Mouse (Mus musculus): ENCODE measurements at regions not wholly inside any gene's neighbourhood (a gene's known extent, or its start where the extent isn't known, plus 50 kb on each side); places are given as distances from the start of the nearest gene placed in this dataset.
A peak's percentile ranks its signal among the peaks of the same experiment; 100 is the strongest.

DNA sequence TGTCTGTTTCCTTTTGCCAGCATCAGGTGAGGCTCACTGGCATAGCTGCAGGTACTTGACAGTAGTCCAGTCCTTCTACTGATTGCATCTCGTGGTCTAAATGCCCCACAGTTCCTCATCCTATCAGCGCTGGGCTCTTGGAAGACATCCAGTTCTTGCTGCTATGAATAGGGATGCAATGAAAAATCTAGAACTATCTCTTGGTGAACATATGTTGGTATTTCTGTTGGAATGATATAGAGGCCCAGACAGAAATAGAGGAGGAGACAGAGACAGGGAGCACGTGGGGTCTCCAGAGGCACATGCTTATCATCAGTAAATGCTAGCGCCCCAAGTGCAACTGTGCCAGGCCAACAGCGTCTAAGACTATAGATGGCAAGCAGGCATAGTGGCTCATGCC, 81.4 kb upstream of the Ctnnb1 start:
- Histone ChIP-seq H3K4me3 (ENCODE audit: low read length) (no peak overlapping the region), H3K9ac (ENCODE audit: low read length) (no peak overlapping the region), H3K4me1 (ENCODE audit: control insufficient read depth, insufficient read depth, low read length) (peaks cover 18% of the 10 kb centered on the region), H3K27me3 (ENCODE audit: control insufficient read depth, insufficient read depth, low read length) (no peaks in the 10 kb centered on the region), H3K4me2 (ENCODE audit: low read depth, low read length) (no peak overlapping the region), H3K27ac (ENCODE audit: low read length) (peak overlapping the region; percentile 6; the same call in 1 of the 2 replicates), H3K9me3 (replicated peaks; ENCODE audit: control insufficient read depth, low read length) (no peaks in the 10 kb centered on the region), H3K36me3 (ENCODE audit: control insufficient read depth, insufficient read depth) (no peaks in the 10 kb centered on the region)
- peak; percentile 29 for ATAC-seq (replicated peaks; ENCODE audit: extremely low read depth, insufficient read depth, low FRiP score)
- 35% methylated on average over 5 of the region's 5 CpGs for WGBS

DNA sequence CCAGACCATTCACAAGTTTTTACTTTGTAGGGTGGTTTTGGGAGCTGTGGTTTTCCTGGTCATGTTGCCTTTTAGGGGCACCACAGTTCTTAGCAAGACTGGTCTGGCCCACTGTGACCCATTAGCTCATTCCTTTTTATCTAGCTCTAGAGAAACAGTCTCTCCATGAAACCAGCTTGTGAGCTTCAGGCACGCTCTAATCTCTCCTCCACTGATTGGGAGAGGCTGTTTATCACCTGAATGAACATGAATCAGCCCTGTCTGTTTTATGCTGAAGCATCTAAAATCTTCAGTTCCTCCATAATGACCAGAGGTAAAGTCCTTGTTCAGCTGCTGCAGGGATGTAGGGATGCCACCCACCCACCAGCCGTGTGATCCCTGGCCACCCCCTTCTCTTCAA, 80.1 kb upstream of the Ctnnb1 start:
- no peak for ATAC-seq (replicated peaks; ENCODE audit: extremely low read depth, insufficient read depth, low FRiP score)
- no peak overlapping the region for H3K4me3 ChIP-seq (ENCODE audit: low read length)
- H3K4me1 ChIP-seq (ENCODE audit: control insufficient read depth, insufficient read depth, low read length), result peaks cover 24% of the 10 kb centered on the region
- no peak overlapping the region for H3K9ac ChIP-seq (ENCODE audit: low read length)
- H3K27me3 ChIP-seq (ENCODE audit: control insufficient read depth, insufficient read depth, low read length), result no peaks in the 10 kb centered on the region
- H3K4me2 ChIP-seq (ENCODE audit: low read depth, low read length), result no peak overlapping the region
- H3K27ac ChIP-seq (ENCODE audit: low read length), result no peak overlapping the region
- no peaks in the 10 kb centered on the region for H3K9me3 ChIP-seq (replicated peaks; ENCODE audit: control insufficient read depth, low read length)
- 62% methylated on average over 2 of the region's 2 CpGs for WGBS
- H3K36me3 ChIP-seq (ENCODE audit: control insufficient read depth, insufficient read depth), result no peaks in the 10 kb centered on the region

DNA sequence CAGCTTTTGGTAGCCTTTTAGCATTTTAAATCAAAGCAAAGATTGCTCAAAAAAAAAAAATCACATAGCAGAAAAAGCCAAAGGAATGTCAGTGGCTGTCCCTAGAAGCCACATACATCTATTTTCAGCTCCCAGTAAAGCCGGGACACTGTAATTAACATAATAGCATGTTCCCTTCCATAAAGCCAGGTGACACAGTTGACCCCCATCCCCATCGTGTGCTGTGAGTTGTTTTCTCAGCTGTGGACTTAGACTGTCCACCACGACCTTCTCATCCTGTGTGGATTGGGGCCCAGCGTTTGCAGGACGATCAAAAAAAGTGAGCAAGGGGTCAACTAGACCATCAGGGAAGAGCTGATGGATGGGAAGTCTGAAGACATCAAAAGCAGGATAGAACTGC, 78.9 kb upstream of the Ctnnb1 start:
- Histone ChIP-seq H3K4me3 (ENCODE audit: low read length) (no peak overlapping the region), H3K4me2 (ENCODE audit: low read depth, low read length) (no peak overlapping the region), H3K36me3 (ENCODE audit: control insufficient read depth, insufficient read depth) (no peaks in the 10 kb centered on the region), H3K27me3 (ENCODE audit: control insufficient read depth, insufficient read depth, low read length) (no peaks in the 10 kb centered on the region), H3K4me1 (ENCODE audit: control insufficient read depth, insufficient read depth, low read length) (peaks cover 24% of the 10 kb centered on the region), H3K9me3 (replicated peaks; ENCODE audit: control insufficient read depth, low read length) (no peaks in the 10 kb centered on the region), H3K9ac (ENCODE audit: low read length) (no peak overlapping the region), H3K27ac (ENCODE audit: low read length) (no peak overlapping the region)
- WGBS, result 75% methylated on average over 5 of the region's 5 CpGs
- ATAC-seq (replicated peaks; ENCODE audit: extremely low read depth, insufficient read depth, low FRiP score), result no peak

DNA sequence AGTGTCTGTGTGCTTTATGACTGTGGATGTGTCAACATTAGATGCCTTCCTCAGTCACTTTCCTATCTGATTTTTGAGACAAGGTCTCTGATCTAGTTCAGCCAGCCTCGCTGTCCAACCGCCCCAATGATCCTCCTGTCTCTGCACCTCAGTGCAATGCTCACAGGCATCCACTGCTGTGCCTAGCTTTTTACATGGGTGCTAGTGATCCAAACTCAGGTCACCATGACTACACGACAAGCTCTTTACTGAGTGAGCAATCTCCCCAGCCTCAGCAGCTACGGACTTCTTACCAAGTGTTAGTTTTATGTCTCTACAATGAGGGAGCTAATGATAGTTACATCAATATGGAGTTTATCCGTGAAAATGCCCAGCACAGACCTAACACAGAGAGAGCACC, 77.1 kb upstream of the Ctnnb1 start:
- ATAC-seq (replicated peaks; ENCODE audit: extremely low read depth, insufficient read depth, low FRiP score), result no peak
- WGBS, result 86% methylated on average over 5 of the region's 5 CpGs
- Histone ChIP-seq H3K9me3 (replicated peaks; ENCODE audit: control insufficient read depth, low read length) (no peaks in the 10 kb centered on the region), H3K4me1 (ENCODE audit: control insufficient read depth, insufficient read depth, low read length) (peaks cover 24% of the 10 kb centered on the region), H3K4me2 (ENCODE audit: low read depth, low read length) (no peak overlapping the region), H3K36me3 (ENCODE audit: control insufficient read depth, insufficient read depth) (no peaks in the 10 kb centered on the region), H3K9ac (ENCODE audit: low read length) (no peak overlapping the region), H3K27ac (ENCODE audit: low read length) (no peak overlapping the region), H3K4me3 (ENCODE audit: low read length) (no peak overlapping the region), H3K27me3 (ENCODE audit: control insufficient read depth, insufficient read depth, low read length) (no peaks in the 10 kb centered on the region)

DNA sequence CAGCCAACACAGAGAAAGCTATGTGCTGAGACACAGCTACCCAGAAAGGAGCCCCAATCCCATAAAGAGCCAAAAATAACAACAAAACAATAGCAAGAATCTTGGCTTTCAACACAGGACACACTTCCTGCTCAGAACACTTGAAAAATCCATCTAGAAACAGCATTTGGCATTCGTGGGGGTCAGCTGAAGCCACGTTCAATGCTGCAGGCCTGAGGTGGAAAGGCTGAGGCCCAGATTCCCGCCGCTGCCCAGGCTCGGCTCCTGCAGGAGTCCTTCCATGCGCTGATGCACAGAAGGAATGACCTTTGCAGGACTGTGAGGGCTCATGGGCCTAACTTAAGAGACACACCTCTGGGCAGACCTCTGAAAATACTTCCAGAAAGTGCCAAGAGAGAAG, 76.4 kb upstream of the Ctnnb1 start:
- Histone ChIP-seq H3K36me3 (ENCODE audit: control insufficient read depth, insufficient read depth) (no peaks in the 10 kb centered on the region), H3K4me2 (ENCODE audit: low read depth, low read length) (no peak overlapping the region), H3K4me3 (ENCODE audit: low read length) (no peak overlapping the region), H3K4me1 (ENCODE audit: control insufficient read depth, insufficient read depth, low read length) (peaks cover 24% of the 10 kb centered on the region), H3K9me3 (replicated peaks; ENCODE audit: control insufficient read depth, low read length) (no peaks in the 10 kb centered on the region), H3K27me3 (ENCODE audit: control insufficient read depth, insufficient read depth, low read length) (no peaks in the 10 kb centered on the region), H3K9ac (ENCODE audit: low read length) (no peak overlapping the region), H3K27ac (ENCODE audit: low read length) (peak overlapping the region; percentile 79)
- 40% methylated on average over 6 of the region's 6 CpGs for WGBS
- ATAC-seq (replicated peaks; ENCODE audit: extremely low read depth, insufficient read depth, low FRiP score), result peak; percentile 46; the same call in 1 of the 2 replicates

DNA sequence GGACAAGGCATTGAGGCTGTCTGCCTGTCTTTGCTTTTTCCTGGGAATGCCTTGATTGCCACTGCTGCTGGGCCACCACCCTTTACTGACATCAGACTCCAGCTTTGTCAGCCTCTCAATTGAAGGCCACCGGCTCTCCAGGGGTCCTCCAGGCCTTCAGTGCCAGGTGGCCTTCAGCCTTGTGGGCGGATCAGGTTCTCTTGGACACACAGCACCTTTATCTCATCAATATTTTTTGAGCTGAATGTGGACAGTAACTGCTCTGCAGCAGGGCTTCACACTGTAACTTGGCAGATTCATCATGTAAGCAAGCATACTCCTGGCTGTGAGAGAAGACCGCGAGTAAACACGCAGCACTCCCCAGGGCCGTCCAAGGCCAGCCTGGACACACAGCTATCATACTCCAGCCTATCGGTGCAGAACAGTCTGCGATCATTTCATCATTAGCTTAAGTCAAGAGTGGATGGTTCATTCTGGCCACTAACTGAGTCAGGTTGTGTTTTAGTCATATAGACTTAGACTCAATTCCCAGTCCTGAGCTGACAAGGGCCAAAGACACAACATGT, 75.9 kb upstream of the Ctnnb1 start:
- 83% methylated on average over 8 of the region's 8 CpGs for WGBS
- ATAC-seq (replicated peaks; ENCODE audit: extremely low read depth, insufficient read depth, low FRiP score), result no peak
- Histone ChIP-seq H3K36me3 (ENCODE audit: control insufficient read depth, insufficient read depth) (no peaks in the 10 kb centered on the region), H3K9ac (ENCODE audit: low read length) (no peak overlapping the region), H3K9me3 (replicated peaks; ENCODE audit: control insufficient read depth, low read length) (no peaks in the 10 kb centered on the region), H3K4me3 (ENCODE audit: low read length) (no peak overlapping the region), H3K27me3 (ENCODE audit: control insufficient read depth, insufficient read depth, low read length) (no peaks in the 10 kb centered on the region), H3K4me1 (ENCODE audit: control insufficient read depth, insufficient read depth, low read length) (peaks cover 20% of the 10 kb centered on the region), H3K27ac (ENCODE audit: low read length) (peak overlapping the region; percentile 79), H3K4me2 (ENCODE audit: low read depth, low read length) (no peak overlapping the region)

DNA sequence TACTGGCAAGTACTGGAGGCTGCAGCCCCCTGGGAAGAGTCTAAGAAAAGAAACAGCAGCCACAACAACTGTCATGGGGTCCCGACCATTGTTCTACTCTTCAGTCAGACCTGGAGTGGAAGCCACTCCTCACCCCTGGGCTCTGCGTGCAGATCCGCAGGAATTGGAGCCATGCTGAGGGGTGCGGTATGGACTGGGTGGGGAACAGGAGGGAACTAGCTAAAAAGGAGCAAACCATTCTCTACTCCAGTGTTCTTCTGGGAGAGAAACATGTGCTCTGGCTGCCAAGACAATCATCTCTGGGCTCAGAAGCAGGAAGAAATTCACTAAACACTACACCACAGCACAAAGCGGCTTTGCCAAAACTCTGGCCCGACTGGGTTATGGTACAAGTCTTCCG, 74.7 kb upstream of the Ctnnb1 start:
- Histone ChIP-seq H3K27me3 (ENCODE audit: control insufficient read depth, insufficient read depth, low read length) (no peaks in the 10 kb centered on the region), H3K9me3 (replicated peaks; ENCODE audit: control insufficient read depth, low read length) (no peaks in the 10 kb centered on the region), H3K4me2 (ENCODE audit: low read depth, low read length) (no peak overlapping the region), H3K36me3 (ENCODE audit: control insufficient read depth, insufficient read depth) (no peaks in the 10 kb centered on the region), H3K4me3 (ENCODE audit: low read length) (no peak overlapping the region), H3K27ac (ENCODE audit: low read length) (no peak overlapping the region), H3K9ac (ENCODE audit: low read length) (no peak overlapping the region), H3K4me1 (ENCODE audit: control insufficient read depth, insufficient read depth, low read length) (peaks cover 11% of the 10 kb centered on the region)
- no peak for ATAC-seq (replicated peaks; ENCODE audit: extremely low read depth, insufficient read depth, low FRiP score)
- WGBS, result 68% methylated on average over 7 of the region's 7 CpGs

DNA sequence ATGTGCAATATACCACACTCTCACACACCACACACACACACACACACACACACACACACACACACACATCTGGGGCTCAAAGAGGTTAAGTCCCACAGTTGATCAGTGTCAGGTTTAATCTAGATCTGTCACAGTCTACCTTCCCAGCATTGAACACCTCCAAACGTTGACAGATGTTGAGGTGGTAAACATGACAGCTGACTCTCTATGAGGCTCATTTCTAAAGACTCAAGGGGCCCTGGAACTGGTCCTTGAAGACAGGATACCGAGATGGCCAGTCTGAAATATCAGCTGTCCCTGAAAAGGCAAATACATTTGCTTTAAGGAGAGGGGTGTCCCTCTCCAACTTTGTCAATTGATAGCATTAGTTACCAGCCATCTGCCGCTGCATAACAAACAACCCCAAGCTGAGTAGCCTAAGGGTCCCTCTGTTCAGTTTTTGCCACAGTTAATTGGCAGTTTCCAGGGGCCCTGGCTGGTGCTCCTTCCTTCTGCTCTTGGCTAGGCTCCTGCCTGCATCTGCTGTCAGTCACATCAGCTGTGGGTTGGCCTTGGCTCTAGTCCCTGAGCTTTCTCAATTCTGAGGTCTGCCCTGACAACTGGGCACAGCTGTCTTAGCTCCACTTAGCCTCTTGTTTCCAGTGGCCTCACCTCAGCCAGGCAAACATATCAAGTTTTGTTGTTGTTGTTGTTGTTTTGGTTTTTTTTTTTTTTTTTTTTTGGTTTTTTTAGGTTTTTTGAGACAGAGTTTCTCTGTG, 73.5 kb upstream of the Ctnnb1 start:
- Histone ChIP-seq H3K9ac (ENCODE audit: low read length) (no peak overlapping the region), H3K4me1 (ENCODE audit: control insufficient read depth, insufficient read depth, low read length) (peaks cover 11% of the 10 kb centered on the region), H3K9me3 (replicated peaks; ENCODE audit: control insufficient read depth, low read length) (no peaks in the 10 kb centered on the region), H3K27me3 (ENCODE audit: control insufficient read depth, insufficient read depth, low read length) (no peaks in the 10 kb centered on the region), H3K27ac (ENCODE audit: low read length) (no peak overlapping the region), H3K36me3 (ENCODE audit: control insufficient read depth, insufficient read depth) (no peaks in the 10 kb centered on the region), H3K4me3 (ENCODE audit: low read length) (no peak overlapping the region), H3K4me2 (ENCODE audit: low read depth, low read length) (no peak overlapping the region)
- 58% methylated on average over 3 of the region's 3 CpGs for WGBS
- ATAC-seq (replicated peaks; ENCODE audit: extremely low read depth, insufficient read depth, low FRiP score), result no peak

DNA sequence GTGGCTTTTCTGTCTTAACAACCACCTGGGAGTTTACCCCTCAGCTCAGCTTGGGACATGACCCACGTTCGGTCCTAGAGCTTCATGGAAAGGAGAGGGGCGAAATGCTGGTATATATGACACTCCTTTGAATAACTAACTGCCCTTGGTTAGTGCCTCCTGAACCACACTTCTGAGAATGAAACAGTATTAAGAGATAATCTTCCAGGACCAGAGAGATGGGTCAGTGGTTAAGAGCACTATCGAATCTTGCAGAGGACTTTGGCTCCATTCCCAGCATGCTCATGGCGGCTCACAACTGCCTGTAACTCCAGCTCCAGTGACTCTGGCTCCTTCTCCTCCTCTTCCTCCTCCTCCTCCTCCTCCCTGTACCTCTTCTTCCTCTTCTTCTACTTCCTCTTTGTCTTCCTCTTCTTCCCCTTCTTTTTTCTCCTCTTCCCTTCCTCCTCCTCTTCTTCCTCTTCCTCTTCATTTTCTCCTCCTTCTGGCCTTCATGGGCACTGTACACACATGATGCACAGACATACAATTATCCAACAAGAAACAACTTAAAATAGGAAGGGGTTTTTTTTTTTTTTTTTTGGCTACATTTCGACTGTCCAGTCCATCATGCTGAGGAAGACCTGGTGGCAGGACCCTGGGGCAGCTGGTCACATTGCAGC, 71.0 kb upstream of the Ctnnb1 start:
- no peaks in the 10 kb centered on the region for H3K36me3 ChIP-seq (ENCODE audit: control insufficient read depth, insufficient read depth)
- H3K9me3 ChIP-seq (replicated peaks; ENCODE audit: control insufficient read depth, low read length), result no peaks in the 10 kb centered on the region
- no peak for ATAC-seq (replicated peaks; ENCODE audit: extremely low read depth, insufficient read depth, low FRiP score)
- H3K27ac ChIP-seq (ENCODE audit: low read length), result no peak overlapping the region
- H3K4me1 ChIP-seq (ENCODE audit: control insufficient read depth, insufficient read depth, low read length), result peaks cover 2% of the 10 kb centered on the region
- H3K4me2 ChIP-seq (ENCODE audit: low read depth, low read length), result no peak overlapping the region
- H3K9ac ChIP-seq (ENCODE audit: low read length), result no peak overlapping the region
- 73% methylated on average over 6 of the region's 6 CpGs for WGBS
- H3K4me3 ChIP-seq (ENCODE audit: low read length), result no peak overlapping the region
- H3K27me3 ChIP-seq (ENCODE audit: control insufficient read depth, insufficient read depth, low read length), result no peaks in the 10 kb centered on the region
